In genomic region chr11:92354160-92354559, GRCm38 (mm10) we compare ENCODE assay signal across 19 mouse cellular contexts.
DNase-seq lines count a peak whose midpoint lies in the region.
"Had no signal": no experiment of that assay in that cellular context is flagged by ENCODE, and none has a peak within 500 bp of the region (broad histone marks: within the 10 kb centered on the region; RNA-seq: fewer than 3 reads in every experiment).

No protein-coding gene starts in this region.

- peak; percentile 0 for DNase-seq in cerebellum, adult 11 months
- no peak for DNase-seq in cerebellum, adult 8-10 months
- peak; percentile 3 to 38 for DNase-seq in left cerebral cortex, adult 9 months (ENCODE audit: low spot score in 2 of 2)
- DNase-seq in left cerebral cortex, postnatal 10 days (ENCODE audit: extremely low spot score in 1 of 2, low spot score in 2 of 2): no peak
- DNase-seq in cerebellum, adult 9-11 months: peak; percentile 12
- DNase-seq in retina, postnatal 1 day: peak; percentile 3
- DNase-seq in adrenal gland, adult 8-10 months: no peak
- DNase-seq in heart, adult 18-20 months: no peak
- DNase-seq: adrenal gland, postnatal 36 days; forebrain, postnatal 0 days; gastrocnemius, postnatal 36 days; heart, postnatal 4 days; kidney, adult 18-20 months; kidney, postnatal 4 days; liver; lung, postnatal 4 days; right cerebral cortex, postnatal 14 days; spleen, adult 18-20 months; thymus, postnatal 25 days had no signal

- intact Hi-C loops in left cerebral cortex, postnatal 10 days (cut with DNase I): no loop called here

Comparison
In these comparisons a context has a peak if more than half of its experiments do, and no peak if none do; other contexts are left out.
1. DNase-seq: peak in cerebellum, adult 11 months (single experiment), left cerebral cortex, adult 9 months (2 of 2), cerebellum, adult 9-11 months (single experiment) and retina, postnatal 1 day (single experiment); none in cerebellum, adult 8-10 months (single experiment), left cerebral cortex, postnatal 10 days (0 of 2), adrenal gland, adult 8-10 months (single experiment) and heart, adult 18-20 months (0 of 2).